Mouse (Mus musculus) left cerebral cortex, postnatal 36 days (tissue): Measurements from ENCODE around the gene Cbfb. TPM values are rescaled to one million over a fixed set of nuclear protein-coding genes. Genes with fewer than 3 reads are reported as not detected.
A peak's percentile ranks its signal among the peaks of the same experiment; 100 is the strongest.

Source experiments
- DNase-seq, 2 experiments: peaks; one replicate each; pipeline ENCODE4 v3.0.0; 2021 to 2022; ENCODE audit warnings: low spot score in 2 of 2, mixed read lengths in 1 of 2
- intact Hi-C: fragments of 180-260 bp; cut with DNase I; formaldehyde crosslinking; loops from one replicate; pipeline ENCODE4 v1.15.1; 2025
- total RNA-seq, 2 experiments: library from RNA; stranded (reverse); gene quantifications; 2 replicates each; pipeline ENCODE4 v1.2.3; 2021

The Cbfb gene
- total RNA-seq, 2 experiments from 2014 or later = 21.4 to 24.1 TPM

DNA sequence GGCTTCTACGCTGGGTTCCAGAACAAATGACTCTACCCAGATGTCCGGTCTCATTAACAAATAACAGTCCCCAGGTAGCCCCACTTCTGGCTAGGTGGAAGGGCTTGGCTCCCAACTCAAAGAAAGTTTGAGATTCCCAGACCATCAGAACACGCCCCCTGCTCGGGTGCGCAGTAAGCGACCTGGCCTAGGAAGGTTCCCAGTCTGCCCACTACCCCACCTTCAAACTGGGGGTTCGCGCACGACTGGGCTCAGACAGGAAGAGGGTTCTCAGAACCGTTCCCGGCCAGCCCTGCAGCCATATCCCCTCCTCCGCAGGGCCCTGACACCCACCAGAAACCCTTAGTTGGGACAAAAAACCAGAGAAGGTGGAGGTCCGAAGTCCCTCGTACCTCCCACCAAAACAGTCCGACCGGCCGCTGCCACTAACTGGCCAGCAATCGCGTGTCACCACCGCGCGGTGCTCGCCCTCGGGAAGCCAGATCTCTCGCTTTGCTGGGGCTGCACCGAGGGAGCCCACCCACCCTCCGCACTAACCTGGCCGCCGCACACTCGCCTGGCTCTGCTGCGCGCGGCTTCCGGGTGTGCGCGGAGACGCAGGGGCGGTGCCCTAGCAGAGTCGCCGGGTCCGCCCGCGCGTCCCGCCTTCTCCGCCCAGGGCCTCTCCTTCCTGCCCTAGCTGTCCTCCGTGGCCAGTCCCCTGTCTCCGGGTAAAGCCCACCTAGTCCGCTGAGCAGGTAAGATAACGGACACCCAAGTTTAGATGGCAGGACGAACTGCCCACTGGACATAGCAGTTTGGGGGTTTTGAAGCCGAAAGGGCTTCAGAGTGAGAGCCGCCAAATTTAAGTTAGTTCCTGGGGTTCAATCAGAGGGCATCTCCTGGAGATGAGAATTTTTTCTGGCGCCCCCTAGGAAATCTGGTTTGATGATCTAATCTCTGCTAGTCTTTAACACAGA lies 93.8 kb downstream of the Cbfb start, which contains the start of the genes Tradd and Fbxl8:
Tradd (minus strand) TSS at position 586 of the 959 bp plus-strand sequence.
Fbxl8 (plus strand) TSS at position 625 of the 959 bp plus-strand sequence.
- intact Hi-C loops = no loop called here
- DNase-seq = peak in 1 of 2 experiments; percentile 48

DNA sequence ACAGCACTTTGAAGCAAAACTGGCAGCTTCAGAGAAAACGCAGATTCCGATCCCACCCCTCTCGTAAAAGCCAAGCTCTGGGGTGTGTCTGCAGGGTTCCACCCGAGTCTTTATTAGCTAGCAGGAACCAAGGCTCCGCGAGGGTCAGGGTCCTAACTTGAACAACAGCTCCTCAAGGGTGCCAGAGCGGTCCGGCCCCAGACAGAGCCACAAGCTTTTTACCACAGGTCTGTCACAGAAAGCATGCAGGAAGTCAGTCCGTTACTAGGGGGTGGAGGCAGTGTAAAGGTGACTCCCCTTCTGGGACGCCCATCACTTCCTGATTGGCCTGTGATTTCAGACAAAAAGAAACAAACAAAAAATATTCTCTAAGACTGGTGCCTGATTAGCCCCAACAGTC lies 94.7 kb downstream of the Cbfb start:
- intact Hi-C loops = no loop called here
- DNase-seq = no peak

DNA sequence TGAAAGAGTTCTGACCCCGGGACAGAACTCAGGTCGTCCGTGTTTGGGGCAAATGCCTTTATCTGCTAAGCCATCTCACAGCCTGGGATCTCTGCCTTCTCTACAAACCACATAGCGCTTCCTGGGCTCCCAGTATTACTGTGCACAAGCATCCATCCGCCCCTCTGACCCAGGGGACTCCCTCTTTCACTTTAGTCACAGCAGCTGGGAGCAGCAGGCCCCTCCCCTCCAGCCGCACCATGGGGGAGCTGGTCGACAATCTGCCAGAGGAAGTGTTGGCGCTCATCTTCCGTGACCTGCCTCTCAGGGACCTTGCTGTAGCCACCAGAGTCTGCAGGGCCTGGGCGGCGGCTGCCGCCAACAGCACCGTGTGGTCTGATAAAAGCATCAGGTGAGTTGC lies 96.3 kb downstream of the Cbfb start:
- intact Hi-C loops = no loop called here
- no peak for DNase-seq

Other genes starting within 250 kb of the Cbfb start
- gene Ces2e, start 244.4 kb upstream of the Cbfb start, total RNA-seq = not detected
- gene Ces2f, start 223.3 kb upstream of the Cbfb start, total RNA-seq = not detected
- under 1 TPM; 0.25 to 0.45 TPM for gene Ces2g, start 209.0 kb upstream of the Cbfb start, total RNA-seq
- not detected for gene Ces2h, start 169.8 kb upstream of the Cbfb start, total RNA-seq
- gene Ces3a, start 122.1 kb upstream of the Cbfb start, total RNA-seq = not detected
- gene Ces3b, start 86.9 kb upstream of the Cbfb start, total RNA-seq = not detected
- gene Ces4a, start 38.9 kb upstream of the Cbfb start, total RNA-seq = not detected
- gene D230025D16Rik, start 54.5 kb downstream of the Cbfb start, total RNA-seq = 10 to 100 TPM; 37.8 to 38.5 TPM
- 1 to 10 TPM; 2.4 to 5.0 TPM for gene B3gnt9, start 84.5 kb downstream of the Cbfb start, total RNA-seq
- 1 to 10 TPM; 7.2 to 7.5 TPM for gene Tradd, start 93.9 kb downstream of the Cbfb start, total RNA-seq
- gene Fbxl8, start 94.0 kb downstream of the Cbfb start, total RNA-seq = 1 to 10 TPM in 1 of 2 experiments, under 1 TPM in 1; 0.86 to 1.4 TPM
- gene Hsf4, start 99.1 kb downstream of the Cbfb start, total RNA-seq = 10 to 100 TPM; 11.5 to 12.0 TPM
- gene Nol3, start 105.5 kb downstream of the Cbfb start, total RNA-seq = 10 to 100 TPM in 1 of 2 experiments, 1 to 10 TPM in 1; 9.2 to 11.8 TPM
- 10 to 100 TPM; 24.2 to 27.1 TPM for gene 4931428F04Rik, start 119.2 kb downstream of the Cbfb start, total RNA-seq
- gene Exoc3l, start 125.4 kb downstream of the Cbfb start, total RNA-seq = 1 to 10 TPM in 1 of 2 experiments, under 1 TPM in 1; 0.79 to 1.8 TPM
- gene E2f4, start 127.0 kb downstream of the Cbfb start, total RNA-seq = 10 to 100 TPM; 32.4 to 33.7 TPM
- 1 to 10 TPM; 1.0 to 1.7 TPM for gene Elmo3, start 134.9 kb downstream of the Cbfb start, total RNA-seq
- 1 to 10 TPM; 3.7 to 7.3 TPM for gene Lrrc29, start 155.6 kb downstream of the Cbfb start, total RNA-seq
- gene Tmem208, start 155.7 kb downstream of the Cbfb start, total RNA-seq = 10 to 100 TPM; 38.5 to 43.6 TPM
- gene Fhod1, start 177.3 kb downstream of the Cbfb start, total RNA-seq = 1 to 10 TPM; 2.3 to 3.7 TPM
- gene Slc9a5, start 178.2 kb downstream of the Cbfb start, total RNA-seq = 10 to 100 TPM; 34.1 to 44.5 TPM
- gene Plekhg4, start 202.6 kb downstream of the Cbfb start, total RNA-seq = 1 to 10 TPM; 1.3 to 5.5 TPM
- not detected for gene Kctd19, start 242.8 kb downstream of the Cbfb start, total RNA-seq
- under 1 TPM; 0.32 to 0.37 TPM for gene Lrrc36, start 242.9 kb downstream of the Cbfb start, total RNA-seq